Mouse (Mus musculus): Measurements from ENCODE around the gene Npm1. TPM values are rescaled to one million over a fixed set of nuclear protein-coding genes. Genes with fewer than 3 reads are reported as not detected.

Gene Npm1
- total and polyA plus RNA-seq, 2 experiments from 2014 or later, result 400 to 473 TPM

DNA sequence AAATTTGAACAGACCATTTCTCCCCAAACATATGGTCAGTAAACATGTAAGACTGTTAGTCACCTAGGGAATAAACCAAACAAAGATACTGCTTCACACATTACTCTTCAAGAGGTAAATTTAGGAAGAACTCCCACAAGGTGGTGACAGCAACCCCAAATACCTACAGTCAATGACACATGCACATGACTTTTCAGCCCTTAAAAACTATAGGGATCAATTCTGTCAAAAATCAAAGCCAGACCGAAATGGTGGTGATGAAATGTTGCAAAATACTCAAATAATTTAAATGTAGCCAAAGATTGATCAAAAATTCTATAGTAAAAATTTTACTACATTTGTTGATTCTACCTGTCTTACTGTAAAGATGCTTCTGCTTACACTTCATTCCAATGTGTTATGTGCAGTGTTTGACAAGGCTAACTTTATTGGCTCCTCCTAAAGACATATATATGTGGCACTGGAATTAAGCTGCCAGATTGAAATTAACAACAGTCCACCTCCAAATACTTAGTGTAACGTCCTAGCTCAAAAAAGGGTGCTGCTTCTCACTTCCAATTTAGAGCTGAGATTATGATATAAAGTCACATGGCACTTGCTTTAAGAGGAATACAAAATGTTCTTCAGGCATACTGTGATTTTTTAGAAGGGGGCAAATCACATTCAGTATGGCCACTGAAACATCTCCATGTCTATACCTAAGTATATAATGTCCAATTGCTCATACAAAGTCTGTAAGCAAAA lies 5.4 kb downstream of the Npm1 start:
- Histone ChIP-seq H3K4me1 (ENCODE audit: insufficient read depth) (0 out of 2 replicates have a peak, but pooled peaks cover 10% of the 10 kb centered on the region), H3K4me2 (ENCODE audit: low read depth) (no peak overlapping the region), H3K36me3 (ENCODE audit: insufficient read depth) (peaks cover 61% of the 10 kb centered on the region), H3K9ac (no peak overlapping the region), H3K4me3 (ENCODE audit: low read depth, low read length) (no peak overlapping the region), H3K27ac (ENCODE audit: low read depth, low read length) (no peak overlapping the region), H3K27me3 (ENCODE audit: insufficient read depth, low read length) (no peaks in the 10 kb centered on the region), H3K9me3 (ENCODE audit: low read length) (no peaks in the 10 kb centered on the region)
- ATAC-seq (no peak), DNase-seq (no peak)
- WGBS, result 84% methylated on average over 2 of the region's 2 CpGs
- no peak for TF ChIP-seq CTCF (IDR thresholded peaks at IDR 0.05; ENCODE audit: low read depth)

DNA sequence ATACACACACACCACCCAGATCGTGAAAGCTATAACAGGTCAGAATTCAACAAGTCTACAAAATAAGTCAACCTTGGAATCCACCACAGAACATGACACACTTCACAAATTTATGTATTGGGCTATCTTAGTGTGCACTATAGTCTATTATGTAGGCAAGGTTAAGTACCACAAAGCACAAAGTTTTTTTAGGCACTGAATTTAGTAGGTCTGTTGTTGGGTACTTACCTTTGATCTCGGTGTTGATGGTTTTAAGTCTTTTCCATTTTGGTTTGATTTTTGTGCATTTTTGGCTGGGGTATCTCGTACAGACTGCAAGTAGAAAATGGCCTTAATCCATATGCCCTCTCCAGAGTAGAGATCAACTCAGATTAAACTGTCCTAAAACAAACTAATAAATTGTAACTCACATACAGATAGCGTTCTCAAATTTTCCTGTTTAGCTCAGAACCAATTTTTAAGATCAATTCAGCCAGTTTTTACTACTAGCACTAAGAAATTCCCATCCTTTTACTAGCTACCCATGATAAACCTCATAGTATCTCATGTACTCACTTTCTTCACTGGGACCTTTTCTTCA lies 6.5 kb downstream of the Npm1 start:
- no peak overlapping the region for H3K27ac ChIP-seq (ENCODE audit: low read depth, low read length)
- WGBS, result 86% methylated on average over 4 of the region's 4 CpGs
- 0 out of 2 replicates have a peak, but pooled peaks cover 9% of the 10 kb centered on the region for H3K4me1 ChIP-seq (ENCODE audit: insufficient read depth)
- no peak for TF ChIP-seq CTCF (IDR thresholded peaks at IDR 0.05; ENCODE audit: low read depth)
- H3K9me3 ChIP-seq (ENCODE audit: low read length), result no peaks in the 10 kb centered on the region
- ATAC-seq, result no peak
- H3K4me3 ChIP-seq (ENCODE audit: low read depth, low read length), result no peak overlapping the region
- no peak for DNase-seq
- H3K36me3 ChIP-seq (ENCODE audit: insufficient read depth), result peaks cover 67% of the 10 kb centered on the region
- no peak overlapping the region for H3K9ac ChIP-seq
- H3K4me2 ChIP-seq (ENCODE audit: low read depth), result no peak overlapping the region
- no peaks in the 10 kb centered on the region for H3K27me3 ChIP-seq (ENCODE audit: insufficient read depth, low read length)

DNA sequence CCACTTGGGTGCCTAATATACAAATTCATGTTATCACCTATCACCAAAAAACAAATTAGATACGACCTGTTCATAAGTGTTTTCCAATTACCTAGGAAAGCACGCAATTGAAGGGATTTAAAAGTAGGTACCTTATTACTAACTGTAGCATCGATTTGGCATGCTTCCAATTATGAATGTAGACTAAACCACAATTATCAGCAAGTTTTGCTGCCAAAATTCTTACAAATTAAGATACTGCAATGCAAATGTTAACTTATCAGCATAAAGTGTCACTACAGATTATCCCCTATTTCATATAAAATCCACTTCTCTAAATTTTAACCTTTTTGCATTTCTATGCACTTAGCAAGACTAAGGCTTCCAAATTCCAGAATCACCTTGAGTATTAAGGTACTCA lies 8.5 kb downstream of the Npm1 start:
- Histone ChIP-seq H3K4me2 (ENCODE audit: low read depth) (no peak overlapping the region), H3K27ac (ENCODE audit: low read depth, low read length) (no peak overlapping the region), H3K9me3 (ENCODE audit: low read length) (no peaks in the 10 kb centered on the region), H3K4me3 (ENCODE audit: low read depth, low read length) (no peak overlapping the region), H3K27me3 (ENCODE audit: insufficient read depth, low read length) (no peaks in the 10 kb centered on the region), H3K36me3 (ENCODE audit: insufficient read depth) (peaks cover 68% of the 10 kb centered on the region), H3K4me1 (ENCODE audit: insufficient read depth) (no peaks in the 10 kb centered on the region), H3K9ac (no peak overlapping the region)
- no peak for TF ChIP-seq CTCF (IDR thresholded peaks at IDR 0.05; ENCODE audit: low read depth)
- ATAC-seq (no peak), DNase-seq (no peak)
- WGBS, result 76% methylated on average over 3 of the region's 3 CpGs

- WGBS, result 95% methylated on average over 1 of the region's 1 CpGs
- Histone ChIP-seq H3K9me3 (ENCODE audit: low read length) (no peaks in the 10 kb centered on the region), H3K36me3 (ENCODE audit: insufficient read depth) (peaks cover 56% of the 10 kb centered on the region), H3K4me2 (ENCODE audit: low read depth) (no peak overlapping the region), H3K4me1 (ENCODE audit: insufficient read depth) (no peaks in the 10 kb centered on the region), H3K4me3 (ENCODE audit: low read depth, low read length) (no peak overlapping the region), H3K9ac (no peak overlapping the region), H3K27ac (ENCODE audit: low read depth, low read length) (no peak overlapping the region), H3K27me3 (ENCODE audit: insufficient read depth, low read length) (no peaks in the 10 kb centered on the region)
- TF ChIP-seq CTCF (IDR thresholded peaks at IDR 0.05; ENCODE audit: low read depth), result no peak
- no peak for DNase-seq
- no peak for ATAC-seq
These were observed 10.0 kb downstream of the Npm1 start for GRCm38 (mm10) chr11:33152997-33153396.

DNA sequence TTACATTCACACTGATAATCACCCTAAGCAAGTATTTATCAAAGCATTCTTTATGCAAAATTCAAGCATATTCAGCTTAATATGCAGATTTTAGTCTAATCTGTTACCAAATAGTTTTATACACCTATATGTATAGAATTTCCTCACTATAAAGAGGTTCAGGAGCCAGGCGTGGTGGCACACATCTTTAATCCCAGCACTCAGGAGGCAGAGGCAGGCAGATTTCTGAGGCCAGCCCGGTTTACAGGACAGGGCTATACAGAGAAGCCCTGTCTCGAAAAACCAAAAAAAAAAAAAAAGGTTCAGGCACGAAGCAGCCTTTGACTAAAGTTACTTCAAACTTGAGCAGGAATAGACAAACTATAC lies 11.2 kb downstream of the Npm1 start:
- DNase-seq, result no peak
- WGBS, result 80% methylated on average over 4 of the region's 4 CpGs
- Histone ChIP-seq H3K4me2 (ENCODE audit: low read depth) (no peak overlapping the region), H3K27ac (ENCODE audit: low read depth, low read length) (no peak overlapping the region), H3K9ac (no peak overlapping the region), H3K4me3 (ENCODE audit: low read depth, low read length) (no peak overlapping the region), H3K27me3 (ENCODE audit: insufficient read depth, low read length) (no peaks in the 10 kb centered on the region), H3K9me3 (ENCODE audit: low read length) (no peaks in the 10 kb centered on the region), H3K36me3 (ENCODE audit: insufficient read depth) (peaks cover 47% of the 10 kb centered on the region), H3K4me1 (ENCODE audit: insufficient read depth) (peaks cover 1% of the 10 kb centered on the region; the same call in 1 of the 2 replicates)
- ATAC-seq, result no peak
- TF ChIP-seq CTCF (IDR thresholded peaks at IDR 0.05; ENCODE audit: low read depth), result no peak

GRCm38 (mm10) chr11:33151128-33151779 lies 11.8 kb downstream of the Npm1 start:
- WGBS, result 70% methylated on average over 3 of the region's 3 CpGs

DNA sequence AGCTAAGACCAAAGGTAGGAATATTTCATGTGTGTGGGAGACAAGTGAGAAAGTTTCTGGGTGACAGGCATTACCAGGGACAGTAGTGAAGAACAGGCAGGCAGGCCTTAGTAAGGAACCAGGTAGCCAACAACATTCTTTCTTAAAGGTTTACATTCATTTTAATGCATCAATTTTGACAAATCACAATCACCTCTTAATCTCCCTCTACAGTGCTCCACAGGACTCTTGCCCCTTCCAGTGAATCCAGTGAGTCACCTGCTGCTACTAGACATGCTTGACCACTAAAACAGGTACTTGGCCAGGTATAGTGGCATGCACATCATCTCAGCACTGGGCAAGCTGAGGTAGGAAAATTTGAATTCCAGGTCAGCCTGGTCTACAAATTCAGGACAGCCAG lies 12.6 kb downstream of the Npm1 start:
- H3K27ac ChIP-seq (ENCODE audit: low read depth, low read length), result no peak overlapping the region
- H3K4me1 ChIP-seq (ENCODE audit: insufficient read depth), result peaks cover 7% of the 10 kb centered on the region
- peaks cover 36% of the 10 kb centered on the region for H3K36me3 ChIP-seq (ENCODE audit: insufficient read depth)
- DNase-seq (no peak), ATAC-seq (no peak)
- H3K9me3 ChIP-seq (ENCODE audit: low read length), result no peaks in the 10 kb centered on the region
- no peak for TF ChIP-seq CTCF (IDR thresholded peaks at IDR 0.05; ENCODE audit: low read depth)
- H3K27me3 ChIP-seq (ENCODE audit: insufficient read depth, low read length), result no peaks in the 10 kb centered on the region
- H3K4me2 ChIP-seq (ENCODE audit: low read depth), result no peak overlapping the region
- no peak overlapping the region for H3K9ac ChIP-seq
- H3K4me3 ChIP-seq (ENCODE audit: low read depth, low read length), result no peak overlapping the region

More at GRCm38 (mm10) chr11:33151128-33151779, 11.8 kb downstream of the Npm1 start:
- ATAC-seq (no peak), DNase-seq (no peak)
- no peak for TF ChIP-seq CTCF (IDR thresholded peaks at IDR 0.05; ENCODE audit: low read depth)
- Histone ChIP-seq H3K4me2 (ENCODE audit: low read depth) (no peak overlapping the region), H3K9ac (no peak overlapping the region), H3K36me3 (ENCODE audit: insufficient read depth) (peaks cover 42% of the 10 kb centered on the region), H3K27me3 (ENCODE audit: insufficient read depth, low read length) (no peaks in the 10 kb centered on the region), H3K9me3 (ENCODE audit: low read length) (no peaks in the 10 kb centered on the region), H3K27ac (ENCODE audit: low read depth, low read length) (no peak overlapping the region), H3K4me3 (ENCODE audit: low read depth, low read length) (no peak overlapping the region), H3K4me1 (ENCODE audit: insufficient read depth) (peaks cover 4% of the 10 kb centered on the region; the same call in 1 of the 2 replicates)
